Mouse (Mus musculus) layer of hippocampus, adult 9-11 months (tissue): ENCODE results near the gene Hmgcl.
"Not testable (repeated sequence)": the region's sequence is repeated elsewhere in the genome, so short reads cannot be mapped to it uniquely, and the experiment has no call there.

Experiments used
- DNase-seq: peaks from one replicate; pipeline ENCODE4 v3.0.0; 2022

The Hmgcl gene

GRCm38 (mm10) chr4:135928376-135928775, 17.9 kb upstream of the Hmgcl start:
- no peak for DNase-seq

GRCm38 (mm10) chr4:135929405-135929804, 16.8 kb upstream of the Hmgcl start:
- no peak for DNase-seq

GRCm38 (mm10) chr4:135929828-135930227, 16.4 kb upstream of the Hmgcl start:
- DNase-seq: no peak

- no peak for DNase-seq
These were observed 16.0 kb upstream of the Hmgcl start for GRCm38 (mm10) chr4:135930239-135930638.

- DNase-seq: no peak
These were observed 14.4 kb upstream of the Hmgcl start for GRCm38 (mm10) chr4:135931832-135932231.

GRCm38 (mm10) chr4:135934708-135935500, 11.3 kb upstream of the Hmgcl start:
- DNase-seq: no peak

- DNase-seq: no peak
These were observed 10.7 kb upstream of the Hmgcl start for GRCm38 (mm10) chr4:135935502-135935901.

GRCm38 (mm10) chr4:135938858-135939257, 7.4 kb upstream of the Hmgcl start:
- DNase-seq: no peak

GRCm38 (mm10) chr4:135941026-135941425, 5.2 kb upstream of the Hmgcl start:
- DNase-seq: not testable (repeated sequence)

- no peak for DNase-seq
These were observed 4.1 kb upstream of the Hmgcl start for GRCm38 (mm10) chr4:135942193-135942592.

GRCm38 (mm10) chr4:135943389-135943788, 2.9 kb upstream of the Hmgcl start:
- DNase-seq: no peak

GRCm38 (mm10) chr4:135945706-135946105, 542 bp upstream of the Hmgcl start:
- DNase-seq: no peak

GRCm38 (mm10) chr4:135946659-135947301, 532 bp downstream of the Hmgcl start:
- no peak for DNase-seq

GRCm38 (mm10) chr4:135948142-135948541, 1.9 kb downstream of the Hmgcl start:
- no peak for DNase-seq

GRCm38 (mm10) chr4:135949475-135949874, 3.2 kb downstream of the Hmgcl start:
- DNase-seq: no peak

- no peak for DNase-seq
These were observed 3.7 kb downstream of the Hmgcl start for GRCm38 (mm10) chr4:135949911-135950310.

GRCm38 (mm10) chr4:135950365-135950764, 4.1 kb downstream of the Hmgcl start:
- DNase-seq: no peak

- DNase-seq: no peak
These were observed 5.3 kb downstream of the Hmgcl start for GRCm38 (mm10) chr4:135951505-135951904.

GRCm38 (mm10) chr4:135953179-135953578, 6.9 kb downstream of the Hmgcl start:
- no peak for DNase-seq

GRCm38 (mm10) chr4:135954241-135954640, 8.0 kb downstream of the Hmgcl start:
- no peak for DNase-seq

- DNase-seq: no peak
These were observed 9.6 kb downstream of the Hmgcl start for GRCm38 (mm10) chr4:135955886-135956285.

- no peak for DNase-seq
These were observed 12.1 kb downstream of the Hmgcl start for GRCm38 (mm10) chr4:135958354-135958753.

GRCm38 (mm10) chr4:135960717-135961116, 14.5 kb downstream of the Hmgcl start:
- peak; percentile 77 for DNase-seq

- DNase-seq: no peak
These were observed 15.5 kb downstream of the Hmgcl start for GRCm38 (mm10) chr4:135961709-135962108.
